Comparison of ENCODE assay signal across 8 mouse cellular contexts in genomic region chr4:123564051-123564791, GRCm38 (mm10).
DNase-seq lines count a peak whose midpoint lies in the region; ATAC-seq lines count a peak whose summit lies in the region.

No protein-coding gene starts in this region.

- peaks cover 25% of the 10 kb centered on the region for H3K4me1 ChIP-seq in brown adipose tissue, adult 24 weeks (ENCODE audit: control insufficient read depth, insufficient read depth, insufficient read length, low read length)

- DNase-seq in heart, adult 11 months = peak; percentile 95
- no peak for DNase-seq in heart, postnatal 25 days (ENCODE audit: low spot score)
- DNase-seq in naive thymus-derived CD4-positive, alpha-beta T cell, adult 2 months (ENCODE audit: low read depth) = peak; percentile 81
- DNase-seq in right cerebral cortex, postnatal 36 days (ENCODE audit: low spot score in 2 of 2) = no peak
- no peak for DNase-seq in layer of hippocampus, postnatal 25 days (ENCODE audit: extremely low spot score in 1 of 2, low spot score in 1 of 2)
- no peak for DNase-seq in c-Kit-positive CD71-positive TER-119-positive erythroid progenitor cells, embryonic 14.5 days (ENCODE audit: low spot score)

- intact Hi-C loops in heart, postnatal 25 days (cut with DNase I) = no loop called here

- H3K4me3 ChIP-seq in brown adipose tissue, adult 24 weeks (ENCODE audit: insufficient read depth, low read depth, low read length) = no peak overlapping the region

- peak overlapping the region; percentile 24; the same call in 1 of the 2 replicates for H3K27ac ChIP-seq in brown adipose tissue, adult 24 weeks (replicated peaks; ENCODE audit: low read depth, low read length)

- peak; percentile 89 for ATAC-seq in inflammation-experienced regulatory T-cells, adult 6 months

Comparison
In these comparisons a context has a peak if more than half of its experiments do, and no peak if none do; other contexts are left out.
1. DNase-seq: peak in heart, adult 11 months (single experiment) and naive thymus-derived CD4-positive, alpha-beta T cell, adult 2 months (single experiment); none in heart, postnatal 25 days (single experiment), right cerebral cortex, postnatal 36 days (0 of 2), layer of hippocampus, postnatal 25 days (0 of 2) and c-Kit-positive CD71-positive TER-119-positive erythroid progenitor cells, embryonic 14.5 days (single experiment).